Mouse (Mus musculus) limb, embryonic 11.5 days (tissue): Measurements from ENCODE around the gene Tnpo3. TPM values are rescaled to one million over a fixed set of nuclear protein-coding genes. Genes with fewer than 3 reads are reported as not detected.
"Not testable (repeated sequence)": the region's sequence is repeated elsewhere in the genome, so short reads cannot be mapped to it uniquely, and the experiment has no call there.

Source experiments
- ATAC-seq: fragments of 200-750 bp; cut with Nextera tagmentation; 2 replicates; pipeline ENCODE4 v1.8.0; 2017; ENCODE audit warnings: low read depth; ENCODE audit not compliant: insufficient number of reproducible peaks, low FRiP score, low TSS enrichment
- DNase-seq: peaks from one replicate; pipeline ENCODE4 v3.0.0-alpha.2; 2015; ENCODE audit warnings: low spot score
- H3K27ac ChIP-seq: fragments of 300-500 bp; sonication (generic); replicated peaks from 2 replicates; pipeline ENCODE4 v1.5.1; 2014; ENCODE audit warnings: low read depth, mild to moderate bottlenecking, low read length
- H3K27me3 ChIP-seq: fragments of 300-500 bp; sonication (generic); 2 replicates; pipeline ENCODE4 v1.6.1; 2014; ENCODE audit warnings: mild to moderate bottlenecking, low read length, mixed read lengths; ENCODE audit not compliant: control insufficient read depth, insufficient read depth
- H3K36me3 ChIP-seq: fragments of 300-500 bp; sonication (generic); 2 replicates; pipeline ENCODE4 v1.6.1; 2014; ENCODE audit warnings: mild to moderate bottlenecking, low read length, moderate library complexity, mixed read lengths; ENCODE audit not compliant: control insufficient read depth, insufficient read depth
- H3K4me1 ChIP-seq: fragments of 300-500 bp; sonication (generic); 2 replicates; pipeline ENCODE4 v1.6.1; 2014; ENCODE audit warnings: low read length, mixed read lengths; ENCODE audit not compliant: control insufficient read depth, insufficient read depth
- H3K4me2 ChIP-seq: fragments of 300-500 bp; sonication (generic); 2 replicates; pipeline ENCODE4 v1.6.1; 2014; ENCODE audit warnings: low read depth, mild to moderate bottlenecking, moderate library complexity; ENCODE audit not compliant: severe bottlenecking
- H3K4me3 ChIP-seq: fragments of 300-500 bp; sonication (generic); 2 replicates; pipeline ENCODE4 v1.5.1; 2014; ENCODE audit warnings: low read depth, low read length
- H3K9ac ChIP-seq: fragments of 300-500 bp; sonication (generic); 2 replicates; pipeline ENCODE4 v1.6.1; 2014; ENCODE audit warnings: mild to moderate bottlenecking, low read length
- H3K9me3 ChIP-seq: fragments of 300-500 bp; sonication (generic); 2 replicates; pipeline ENCODE4 v1.6.1; 2016; ENCODE audit warnings: low read length; ENCODE audit not compliant: control insufficient read depth
- WGBS: fragments of 180-500 bp; shearing (Covaris S2); extraction: QIAGEN DNeasy Blood & Tissue Kit; methylation state at CpG from one replicate; pipeline ENCODE4 v1.1.7; 2014; 5-methylcytosine and 5-hydroxymethylcytosine counted together
- polyA plus RNA-seq: library from polyadenylated mRNA; unstranded; fragments of >200 nt; fragmentation: Nextera tagmentation; extraction: Ambion mirVana; gene quantifications from 2 replicates; pipeline ENCODE4 v1.2.1, GENCODE M21; 2014

Gene Tnpo3
- polyA plus RNA-seq, 1 experiment from 2014 or later = 109 TPM

DNA sequence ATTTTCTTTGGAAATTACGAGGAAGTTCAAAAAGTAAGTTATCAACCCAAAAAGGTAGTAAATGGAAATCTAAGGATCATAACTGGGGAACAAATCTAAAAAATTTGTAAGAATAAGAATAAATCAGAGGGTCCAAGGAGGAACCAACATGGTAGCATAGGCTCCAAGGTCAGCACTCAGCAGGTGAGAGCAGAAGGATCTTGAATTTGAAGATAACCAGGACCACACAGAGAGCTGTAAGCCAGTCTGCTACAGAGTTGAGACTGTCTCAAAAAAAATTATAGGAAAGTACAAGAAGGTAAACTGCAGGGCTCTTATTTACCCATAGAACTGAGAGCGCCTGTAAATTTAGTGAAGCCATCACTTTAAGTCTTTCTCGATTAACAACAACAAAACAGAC, 28.5 kb downstream of the Tnpo3 start:
- H3K4me2 ChIP-seq = no peak overlapping the region
- DNase-seq (no peak), ATAC-seq (no peak)
- H3K9ac ChIP-seq = no peak overlapping the region
- no peaks in the 10 kb centered on the region for H3K27me3 ChIP-seq
- H3K4me1 ChIP-seq = no peaks in the 10 kb centered on the region
- H3K9me3 ChIP-seq = no peaks in the 10 kb centered on the region; the same call in 1 of the 2 replicates
- WGBS = 93% methylated on average over 3 of the region's 3 CpGs
- H3K27ac ChIP-seq = no peak overlapping the region
- H3K36me3 ChIP-seq = peaks cover 20% of the 10 kb centered on the region
- H3K4me3 ChIP-seq = no peak overlapping the region

DNA sequence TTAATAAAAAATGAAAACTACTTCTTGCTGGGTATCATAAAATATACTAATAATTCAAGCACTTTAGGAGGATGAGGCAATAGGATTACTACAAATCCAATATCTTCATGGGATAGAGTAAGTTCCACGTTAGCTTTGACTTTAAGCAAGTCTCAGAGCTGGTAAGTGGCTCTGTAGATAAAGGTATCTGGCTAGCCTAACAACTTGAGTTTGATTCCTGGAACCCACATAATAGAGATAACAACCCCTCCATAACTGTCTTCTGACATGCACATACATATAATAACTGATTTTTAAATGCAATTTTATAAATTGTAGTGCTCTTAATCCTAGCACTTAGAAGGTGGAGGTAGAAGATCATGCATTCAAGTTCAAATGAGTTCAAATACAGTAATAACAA, 28.9 kb downstream of the Tnpo3 start:
- H3K4me1 ChIP-seq = no peaks in the 10 kb centered on the region
- H3K9ac ChIP-seq = no peak overlapping the region
- no peak for ATAC-seq
- no peaks in the 10 kb centered on the region; the same call in 1 of the 2 replicates for H3K9me3 ChIP-seq
- H3K36me3 ChIP-seq = peaks cover 20% of the 10 kb centered on the region
- DNase-seq = no peak
- no peak overlapping the region for H3K4me3 ChIP-seq
- 89% methylated on average over 1 of the region's 1 CpGs for WGBS
- no peak overlapping the region for H3K27ac ChIP-seq
- no peaks in the 10 kb centered on the region for H3K27me3 ChIP-seq
- no peak overlapping the region for H3K4me2 ChIP-seq

DNA sequence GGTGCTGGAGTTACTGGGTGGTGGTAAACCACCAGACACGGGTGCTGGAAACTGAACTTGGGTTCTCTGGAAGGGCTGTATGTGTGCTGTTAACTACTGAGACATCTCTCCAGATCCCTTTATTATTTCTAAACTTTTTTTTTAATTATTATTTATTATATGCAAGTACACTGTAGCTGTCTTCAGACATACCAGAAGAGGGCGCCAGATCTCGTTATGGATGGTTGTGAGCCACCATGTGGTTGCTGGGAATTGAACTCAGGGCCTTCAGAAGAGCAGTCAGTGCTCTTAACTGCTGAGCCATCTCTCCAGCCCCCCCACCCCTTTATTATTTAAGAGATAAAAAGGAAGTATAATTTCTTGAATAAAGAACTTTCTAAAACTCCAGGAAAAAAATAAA, 33.3 kb downstream of the Tnpo3 start:
- not testable (repeated sequence) for ATAC-seq, DNase-seq, H3K4me1 ChIP-seq, H3K27ac ChIP-seq, H3K9ac ChIP-seq, H3K4me3 ChIP-seq, H3K4me2 ChIP-seq, H3K27me3 ChIP-seq, H3K9me3 ChIP-seq
- WGBS = 86% methylated on average over 3 of the region's 3 CpGs
- H3K36me3 ChIP-seq = peaks cover 17% of the 10 kb centered on the region

DNA sequence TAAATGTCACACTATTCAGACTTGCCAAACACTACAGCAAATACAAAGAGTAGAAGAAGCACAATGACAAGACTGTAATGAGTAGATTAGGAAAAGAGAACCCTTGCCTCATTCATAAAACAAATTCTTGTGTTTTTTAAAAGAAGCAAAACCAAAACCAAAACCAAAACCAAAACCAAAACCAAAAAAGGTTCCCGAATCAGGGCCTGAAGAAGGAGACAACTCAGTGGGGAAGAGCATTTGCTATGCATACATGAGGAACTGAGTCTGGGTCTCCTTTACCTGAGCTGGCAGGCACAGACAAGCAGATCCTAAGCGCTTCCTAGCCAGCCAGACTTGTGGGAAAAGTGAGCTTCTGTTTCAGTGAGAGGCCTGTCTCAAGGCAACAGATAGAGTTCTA, 52.6 kb downstream of the Tnpo3 start:
- ATAC-seq (no peak), DNase-seq (no peak)
- Histone ChIP-seq H3K9me3 (no peaks in the 10 kb centered on the region), H3K27ac (no peak overlapping the region), H3K9ac (no peak overlapping the region), H3K27me3 (no peaks in the 10 kb centered on the region), H3K4me3 (no peak overlapping the region), H3K4me1 (no peaks in the 10 kb centered on the region), H3K4me2 (no peak overlapping the region), H3K36me3 (peaks cover 21% of the 10 kb centered on the region)
- 94% methylated on average over 2 of the region's 2 CpGs for WGBS

DNA sequence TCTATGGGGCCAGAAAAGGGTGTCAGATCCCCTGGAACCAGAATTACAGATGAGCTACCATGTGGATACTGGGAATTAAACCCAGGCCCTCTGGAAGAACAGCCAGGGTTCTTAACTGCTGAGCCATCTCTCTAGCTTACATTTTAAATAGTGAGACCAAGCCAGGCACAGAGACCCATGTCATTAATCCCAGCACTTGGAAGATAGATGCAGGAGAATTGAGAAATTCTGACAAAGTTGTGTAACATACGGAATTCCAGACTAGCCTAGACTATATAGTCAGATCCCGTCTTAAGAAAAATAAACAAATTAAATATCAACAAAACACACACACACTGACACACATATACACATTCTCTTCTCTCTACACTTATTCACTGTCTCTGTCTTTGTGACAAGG, 57.2 kb downstream of the Tnpo3 start:
- no peak overlapping the region for H3K4me2 ChIP-seq
- no peaks in the 10 kb centered on the region for H3K27me3 ChIP-seq
- no peak for ATAC-seq
- H3K9ac ChIP-seq = no peak overlapping the region
- peaks cover 23% of the 10 kb centered on the region for H3K36me3 ChIP-seq
- WGBS = 94% methylated on average over 2 of the region's 2 CpGs
- no peaks in the 10 kb centered on the region for H3K9me3 ChIP-seq
- DNase-seq = no peak
- no peaks in the 10 kb centered on the region for H3K4me1 ChIP-seq
- no peak overlapping the region for H3K27ac ChIP-seq
- no peak overlapping the region for H3K4me3 ChIP-seq

DNA sequence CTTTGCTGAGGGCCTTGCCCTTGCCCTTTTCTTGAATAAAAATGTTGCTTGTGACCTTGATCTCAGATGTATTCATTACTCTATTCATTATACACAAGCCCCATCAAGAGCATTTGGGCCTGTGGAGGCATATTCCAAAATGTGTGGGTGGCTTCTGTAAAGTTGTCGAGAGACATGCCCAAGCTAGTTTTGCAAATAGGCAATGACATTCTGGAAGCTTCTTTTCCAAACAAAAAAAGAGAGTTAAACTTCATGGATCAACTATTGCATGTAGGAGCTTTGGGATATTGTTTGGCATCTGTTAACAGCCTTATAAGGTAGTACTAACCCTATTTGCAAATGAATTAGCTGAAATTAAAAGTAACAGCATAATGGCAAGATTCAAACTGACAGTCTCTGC, 61.6 kb downstream of the Tnpo3 start:
- no peak overlapping the region for H3K4me3 ChIP-seq
- H3K27ac ChIP-seq = no peak overlapping the region
- no peaks in the 10 kb centered on the region for H3K9me3 ChIP-seq
- peaks cover 19% of the 10 kb centered on the region; the same call in 1 of the 2 replicates for H3K36me3 ChIP-seq
- H3K9ac ChIP-seq = no peak overlapping the region
- H3K4me2 ChIP-seq = no peak overlapping the region
- no peak for ATAC-seq
- no peaks in the 10 kb centered on the region for H3K4me1 ChIP-seq
- 88% methylated on average over 1 of the region's 1 CpGs for WGBS
- no peaks in the 10 kb centered on the region for H3K27me3 ChIP-seq
- no peak for DNase-seq

DNA sequence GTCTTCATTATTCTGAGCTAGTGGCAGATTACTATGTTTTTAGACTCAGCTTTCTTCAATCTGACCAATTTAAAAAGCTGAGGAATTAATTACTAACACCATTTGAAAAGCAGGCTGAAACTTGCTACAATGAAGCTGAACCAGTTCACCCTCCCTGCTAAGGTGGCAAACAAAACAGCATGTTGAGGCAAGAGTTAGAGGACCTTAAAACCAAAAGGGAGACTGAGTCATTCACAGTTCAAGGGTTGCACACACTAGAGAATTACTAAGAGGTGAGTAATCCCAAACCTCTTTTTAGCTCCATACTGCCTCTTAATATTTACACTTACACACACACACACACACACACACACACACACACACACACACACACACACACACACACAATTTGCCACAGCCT, 62.1 kb downstream of the Tnpo3 start:
- Histone ChIP-seq H3K36me3 (peaks cover 19% of the 10 kb centered on the region; the same call in 1 of the 2 replicates), H3K9me3 (no peaks in the 10 kb centered on the region), H3K4me2 (no peak overlapping the region), H3K9ac (no peak overlapping the region), H3K27me3 (no peaks in the 10 kb centered on the region), H3K27ac (no peak overlapping the region), H3K4me1 (no peaks in the 10 kb centered on the region), H3K4me3 (no peak overlapping the region)
- no peak for DNase-seq
- no peak for ATAC-seq

DNA sequence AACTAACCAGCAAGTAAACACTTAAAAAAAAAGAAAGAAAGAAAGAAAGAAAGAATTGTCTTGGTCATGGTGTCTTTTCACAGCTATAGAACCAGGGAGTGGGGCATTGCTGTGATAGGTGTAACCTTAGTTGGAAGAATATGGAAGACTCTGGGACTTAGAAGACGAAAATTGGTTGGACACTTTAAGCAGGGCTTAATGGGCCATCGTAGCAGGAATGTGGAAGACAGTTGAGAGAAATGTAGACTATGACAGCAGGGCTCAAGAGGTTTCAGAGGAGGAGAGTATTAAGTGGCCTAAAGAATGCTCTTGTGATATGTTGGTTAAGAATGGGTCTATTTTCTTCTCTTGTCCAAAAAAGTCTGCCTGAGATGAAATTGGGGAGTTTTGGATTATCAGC, 64.1 kb downstream of the Tnpo3 start:
- ATAC-seq = no peak
- WGBS = 92% methylated on average over 2 of the region's 2 CpGs

DNA sequence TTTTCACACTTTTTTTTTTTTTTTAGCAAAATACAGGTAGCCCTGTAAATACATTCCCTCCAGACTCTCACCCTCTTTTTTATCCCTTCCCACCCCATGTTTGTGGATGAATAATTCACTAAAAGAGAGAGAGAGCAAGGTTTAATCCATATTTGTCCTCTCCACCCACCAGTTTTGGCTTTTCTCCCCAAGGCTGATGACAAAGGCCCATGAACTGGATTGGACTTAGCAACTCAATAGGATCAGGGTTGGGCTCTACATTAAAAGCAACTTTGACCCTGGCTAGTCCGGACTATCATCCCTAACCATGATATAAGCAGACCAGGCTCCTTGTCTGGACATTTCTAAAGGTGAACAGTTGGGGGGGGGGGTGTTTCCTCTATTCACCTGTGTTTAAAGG, 68.7 kb downstream of the Tnpo3 start:
- H3K9me3 ChIP-seq = no peaks in the 10 kb centered on the region
- peaks cover 12% of the 10 kb centered on the region for H3K36me3 ChIP-seq
- H3K4me2 ChIP-seq = no peak overlapping the region
- DNase-seq (no peak), ATAC-seq (no peak)
- no peak overlapping the region for H3K27ac ChIP-seq
- H3K9ac ChIP-seq = no peak overlapping the region
- 91% methylated on average over 1 of the region's 1 CpGs for WGBS
- no peaks in the 10 kb centered on the region for H3K27me3 ChIP-seq
- no peak overlapping the region for H3K4me3 ChIP-seq
- H3K4me1 ChIP-seq = no peaks in the 10 kb centered on the region

More for the DNA sequence above, 64.1 kb downstream of the Tnpo3 start:
- Histone ChIP-seq H3K27me3 (no peaks in the 10 kb centered on the region), H3K36me3 (peaks cover 13% of the 10 kb centered on the region; the same call in 1 of the 2 replicates), H3K9me3 (no peaks in the 10 kb centered on the region), H3K4me2 (no peak overlapping the region), H3K4me1 (no peaks in the 10 kb centered on the region), H3K27ac (no peak overlapping the region), H3K9ac (no peak overlapping the region), H3K4me3 (no peak overlapping the region)
- no peak for DNase-seq
